Mouse (Mus musculus) thymus, adult 2 months (tissue): ENCODE measurements at regions not wholly inside any gene's neighbourhood (a gene's known extent, or its start where the extent isn't known, plus 50 kb on each side); places are given as distances from the start of the nearest gene placed in this dataset.

Source experiments
- DNase-seq: peaks from one replicate; pipeline ENCODE4 v3.0.0; 2021
- H3K27ac ChIP-seq: fragments of 200-500 bp; 2 replicates; pipeline ENCODE4 v1.5.1; 2012; ENCODE audit warnings: low read length, control low read depth; ENCODE audit not compliant: control insufficient read depth, insufficient read depth
- H3K27me3 ChIP-seq: fragments of 200-500 bp; 2 replicates; pipeline ENCODE4 v1.6.1; 2012; ENCODE audit warnings: mild to moderate bottlenecking, low read length, moderate library complexity, mixed read lengths; ENCODE audit not compliant: control insufficient read depth, insufficient read depth
- H3K36me3 ChIP-seq: fragments of 200-500 bp; 2 replicates; pipeline ENCODE4 v1.6.1; 2012; ENCODE audit warnings: mild to moderate bottlenecking, low read length, moderate library complexity; ENCODE audit not compliant: control insufficient read depth, insufficient read depth
- H3K4me1 ChIP-seq: fragments of 200-500 bp; replicated peaks from 2 replicates; pipeline ENCODE4 v1.6.1; 2012; ENCODE audit warnings: low read length; ENCODE audit not compliant: control insufficient read depth, insufficient read depth
- H3K4me3 ChIP-seq: fragments of 200-500 bp; 2 replicates; pipeline ENCODE4 v1.5.1; 2012; ENCODE audit warnings: mild to moderate bottlenecking, low read length, control low read depth, moderate library complexity; ENCODE audit not compliant: control insufficient read depth, insufficient read depth
- CTCF ChIP-seq: fragments of 200-500 bp; IDR thresholded peaks from 2 replicates; pipeline ENCODE4 v1.5.1; 2012; ENCODE audit warnings: mild to moderate bottlenecking, control low read depth, low read length, moderate library complexity, borderline replicate concordance; ENCODE audit not compliant: control insufficient read depth, poor library complexity, insufficient read depth; ENCODE audit errors: extremely low read depth
- POLR2A ChIP-seq: fragments of 200-500 bp; IDR thresholded peaks from 2 replicates; pipeline ENCODE4 v1.6.1; 2012; ENCODE audit warnings: mild to moderate bottlenecking, low read length, control low read depth, moderate library complexity; ENCODE audit not compliant: control insufficient read depth, poor library complexity, insufficient read depth; ENCODE audit errors: extremely low read depth
- WGBS: fragments of 180-500 bp; shearing (Covaris S2); methylation state at CpG from one replicate; pipeline ENCODE4 v1.1.7; 2018; 5-methylcytosine and 5-hydroxymethylcytosine counted together

DNA sequence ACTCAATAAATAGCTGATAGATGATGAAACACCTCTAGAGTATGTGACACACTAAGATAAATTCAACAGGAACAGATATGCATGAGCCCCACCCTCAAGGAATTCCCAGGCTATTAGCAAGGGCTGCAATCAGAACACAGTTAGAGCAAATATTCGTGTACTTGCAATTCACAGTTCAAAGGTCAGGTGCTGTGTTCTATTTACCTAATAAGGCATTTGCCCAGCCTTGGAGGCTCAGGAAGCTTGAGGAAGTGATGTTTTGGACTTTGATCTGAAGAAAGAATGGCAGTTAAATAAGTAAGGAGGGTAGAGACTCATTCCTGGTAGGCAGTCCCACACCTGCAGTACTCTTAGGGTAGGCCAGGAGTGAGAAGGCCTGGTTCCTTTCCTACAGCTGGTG lies 60.3 kb upstream of the Ifngr1 start:
- peaks cover 16% of the 10 kb centered on the region for H3K4me1 ChIP-seq
- TF ChIP-seq CTCF (no peak), POLR2A (no peak)
- no peaks in the 10 kb centered on the region for H3K27me3 ChIP-seq
- no peak for DNase-seq
- H3K36me3 ChIP-seq = no peaks in the 10 kb centered on the region
- no peak overlapping the region for H3K27ac ChIP-seq
- no peak overlapping the region for H3K4me3 ChIP-seq
- 34% methylated on average over 1 of the region's 1 CpGs for WGBS

DNA sequence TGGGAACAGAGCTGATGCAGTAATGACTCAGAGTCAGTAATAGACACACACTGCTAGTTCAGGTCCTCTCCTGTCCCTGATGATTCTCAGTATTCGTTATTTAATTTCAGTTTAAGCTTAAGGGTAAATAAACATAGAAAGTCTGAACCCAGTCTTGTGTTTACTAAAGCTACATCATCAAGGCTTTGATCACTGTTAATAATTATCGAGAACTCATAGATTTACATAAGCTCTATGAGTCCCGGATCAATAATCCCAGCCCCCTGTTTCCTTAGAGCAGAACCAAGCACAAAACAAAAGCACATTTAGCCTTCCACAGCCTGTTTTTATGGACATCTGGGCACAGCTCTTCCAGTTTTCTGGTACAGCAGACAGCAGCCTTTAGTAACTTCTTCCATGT lies 59.0 kb upstream of the Ifngr1 start:
- no peaks in the 10 kb centered on the region for H3K27me3 ChIP-seq
- no peaks in the 10 kb centered on the region for H3K36me3 ChIP-seq
- H3K27ac ChIP-seq = no peak overlapping the region
- H3K4me1 ChIP-seq = peaks cover 16% of the 10 kb centered on the region
- H3K4me3 ChIP-seq = no peak overlapping the region
- 98% methylated on average over 3 of the region's 3 CpGs for WGBS
- DNase-seq = no peak
- TF ChIP-seq CTCF (no peak), POLR2A (no peak)

DNA sequence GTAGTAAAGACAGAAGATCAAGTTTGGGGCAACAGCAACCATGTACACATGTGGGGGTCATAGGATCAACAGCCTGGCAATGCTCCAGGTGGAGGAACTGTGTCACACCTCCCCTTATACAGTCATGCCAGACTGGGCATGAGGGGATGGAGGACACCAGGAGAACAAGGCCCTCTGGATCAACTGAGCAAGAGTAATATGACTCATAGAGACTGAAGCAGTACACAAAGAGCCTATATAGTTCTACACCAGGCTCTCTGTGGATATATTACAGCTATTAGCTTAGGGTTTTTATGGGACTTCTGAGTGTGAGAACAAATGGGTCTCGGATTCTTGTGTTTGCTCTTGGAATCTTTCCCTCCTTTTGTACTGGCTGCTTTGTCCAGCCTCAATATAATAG lies 57.9 kb upstream of the Ifngr1 start:
- TF ChIP-seq POLR2A (no peak), CTCF (no peak)
- no peak for DNase-seq
- no peaks in the 10 kb centered on the region for H3K36me3 ChIP-seq
- H3K4me1 ChIP-seq = peaks cover 14% of the 10 kb centered on the region
- H3K27ac ChIP-seq = no peak overlapping the region
- WGBS = 100% methylated on average over 1 of the region's 1 CpGs
- no peak overlapping the region for H3K4me3 ChIP-seq
- no peaks in the 10 kb centered on the region for H3K27me3 ChIP-seq
